Mouse (Mus musculus): ENCODE results near the gene Snip1. TPM values are rescaled to one million over a fixed set of nuclear protein-coding genes. Genes with fewer than 3 reads are reported as not detected.

The Snip1 gene
- 37.6 and 40.6 TPM in 2 replicates for polyA plus RNA-seq (2016; fragmentation: Nextera tagmentation; extraction: Ambion mirVana)

- H3K27me3 ChIP-seq = no peaks in the 10 kb centered on the region
- peak within 1 kb of the TSS; percentile 98 for H3K4me3 ChIP-seq
- H3K9ac ChIP-seq = peak within 1 kb of the TSS; percentile 97
- H3K9me3 ChIP-seq = no peaks in the 10 kb centered on the region
- peaks cover 32% of the 10 kb centered on the region for H3K36me3 ChIP-seq
- H3K4me1 ChIP-seq = peaks cover 12% of the 10 kb centered on the region
- ATAC-seq (ENCODE audit: insufficient number of reproducible peaks, insufficient read depth, low FRiP score, low TSS enrichment) = peak; percentile 80
- H3K4me2 ChIP-seq (replicated peaks) = peak within 1 kb of the TSS; percentile 90
- under 1% methylated on average over 78 of the region's 78 CpGs for whole genome bisulfite sequencing
- peak within 1 kb of the TSS; percentile 67 for H3K27ac ChIP-seq
Observed at GRCm38 (mm10) chr4:125066490-125067370, at the start of gene Snip1. TSS of gene Snip1 (plus strand) at chr4:125066672.

GRCm38 (mm10) chr4:125017431-125017830 lies 49.0 kb upstream of the Snip1 start:
- H3K27me3 ChIP-seq = 0 out of 2 replicates have a peak, but pooled peaks cover 7% of the 10 kb centered on the region
- ATAC-seq (ENCODE audit: insufficient number of reproducible peaks, insufficient read depth, low FRiP score, low TSS enrichment) = no peak
- no peaks in the 10 kb centered on the region for H3K4me1 ChIP-seq

GRCm38 (mm10) chr4:125020780-125021538 lies 45.5 kb upstream of the Snip1 start:
- 30% methylated on average over 11 of the region's 11 CpGs for WGBS
- no peaks in the 10 kb centered on the region for H3K36me3 ChIP-seq
- no peaks in the 10 kb centered on the region for H3K4me1 ChIP-seq
- ATAC-seq (ENCODE audit: insufficient number of reproducible peaks, insufficient read depth, low FRiP score, low TSS enrichment) = no peak
- H3K27ac ChIP-seq = no peak overlapping the region
- no peaks in the 10 kb centered on the region for H3K9me3 ChIP-seq
- H3K4me3 ChIP-seq = no peak overlapping the region
- H3K4me2 ChIP-seq (replicated peaks) = no peak overlapping the region
- no peak overlapping the region for H3K9ac ChIP-seq
- H3K27me3 ChIP-seq = 0 out of 2 replicates have a peak, but pooled peaks cover 7% of the 10 kb centered on the region

More at GRCm38 (mm10) chr4:125017431-125017830, 49.0 kb upstream of the Snip1 start:
- H3K36me3 ChIP-seq = no peaks in the 10 kb centered on the region
- no peak overlapping the region for H3K27ac ChIP-seq
- no peak overlapping the region for H3K4me2 ChIP-seq (replicated peaks)
- H3K4me3 ChIP-seq = no peak overlapping the region
- WGBS = 70% methylated on average over 11 of the region's 11 CpGs
- H3K9me3 ChIP-seq = no peaks in the 10 kb centered on the region
- H3K9ac ChIP-seq = no peak overlapping the region

GRCm38 (mm10) chr4:125029891-125030614 lies 36.4 kb upstream of the Snip1 start:
- H3K4me1 ChIP-seq = peaks cover 10% of the 10 kb centered on the region
- under 1% methylated on average over 50 of the region's 50 CpGs for WGBS
- H3K4me2 ChIP-seq (replicated peaks) = peak overlapping the region; percentile 81
- peaks cover 6% of the 10 kb centered on the region for H3K36me3 ChIP-seq
- H3K4me3 ChIP-seq = peak overlapping the region; percentile 98
- peak overlapping the region; percentile 90 for H3K9ac ChIP-seq
- peak; percentile 94 for ATAC-seq (ENCODE audit: insufficient number of reproducible peaks, insufficient read depth, low FRiP score, low TSS enrichment)
- H3K27me3 ChIP-seq = no peaks in the 10 kb centered on the region
- no peaks in the 10 kb centered on the region for H3K9me3 ChIP-seq
- H3K27ac ChIP-seq = 0 out of 2 replicates have a peak overlapping the region, but pooled peaks have one; percentile 46

GRCm38 (mm10) chr4:125034341-125034740 lies 32.1 kb upstream of the Snip1 start:
- no peaks in the 10 kb centered on the region for H3K9me3 ChIP-seq
- no peak for ATAC-seq (ENCODE audit: insufficient number of reproducible peaks, insufficient read depth, low FRiP score, low TSS enrichment)
- no peak overlapping the region for H3K9ac ChIP-seq
- WGBS = 81% methylated on average over 4 of the region's 4 CpGs
- H3K4me1 ChIP-seq = peaks cover 10% of the 10 kb centered on the region
- H3K4me3 ChIP-seq = no peak overlapping the region
- H3K36me3 ChIP-seq = peaks cover 34% of the 10 kb centered on the region
- H3K4me2 ChIP-seq (replicated peaks) = no peak overlapping the region
- H3K27ac ChIP-seq = no peak overlapping the region
- no peaks in the 10 kb centered on the region for H3K27me3 ChIP-seq

- peaks cover 88% of the 10 kb centered on the region for H3K36me3 ChIP-seq
- H3K9me3 ChIP-seq = no peaks in the 10 kb centered on the region
- no peak for ATAC-seq (ENCODE audit: insufficient number of reproducible peaks, insufficient read depth, low FRiP score, low TSS enrichment)
- no peak overlapping the region for H3K4me2 ChIP-seq (replicated peaks)
- H3K27ac ChIP-seq = no peak overlapping the region
- no peak overlapping the region for H3K9ac ChIP-seq
- 87% methylated on average over 7 of the region's 7 CpGs for WGBS
- no peaks in the 10 kb centered on the region for H3K27me3 ChIP-seq
- no peak overlapping the region for H3K4me3 ChIP-seq
- no peaks in the 10 kb centered on the region for H3K4me1 ChIP-seq
Observed at GRCm38 (mm10) chr4:125044454-125044853, 22.0 kb upstream of the Snip1 start.

- Histone ChIP-seq H3K27ac (no peak overlapping the region), H3K4me1 (peaks cover 19% of the 10 kb centered on the region), H3K36me3 (peaks cover 46% of the 10 kb centered on the region), H3K4me2 (replicated peaks) (no peak overlapping the region), H3K9ac (no peak overlapping the region), H3K4me3 (no peak overlapping the region), H3K27me3 (no peaks in the 10 kb centered on the region), H3K9me3 (no peaks in the 10 kb centered on the region)
- no peak for ATAC-seq (ENCODE audit: insufficient number of reproducible peaks, insufficient read depth, low FRiP score, low TSS enrichment)
- WGBS = 94% methylated on average over 9 of the region's 9 CpGs
Observed at GRCm38 (mm10) chr4:125055385-125055784, 11.1 kb upstream of the Snip1 start.

- WGBS = 25% methylated on average over 4 of the region's 4 CpGs
- no peak overlapping the region for H3K9ac ChIP-seq
- no peaks in the 10 kb centered on the region for H3K27me3 ChIP-seq
- H3K9me3 ChIP-seq = no peaks in the 10 kb centered on the region
- peaks cover 40% of the 10 kb centered on the region for H3K36me3 ChIP-seq
- no peak overlapping the region for H3K4me2 ChIP-seq (replicated peaks)
- peak overlapping the region; percentile 66; the same call in 1 of the 2 replicates for H3K27ac ChIP-seq
- ATAC-seq (ENCODE audit: insufficient number of reproducible peaks, insufficient read depth, low FRiP score, low TSS enrichment) = no peak
- no peak overlapping the region for H3K4me3 ChIP-seq
- peaks cover 19% of the 10 kb centered on the region for H3K4me1 ChIP-seq
Observed at GRCm38 (mm10) chr4:125056476-125056875, 10.0 kb upstream of the Snip1 start.

GRCm38 (mm10) chr4:125057273-125057672 lies 9.2 kb upstream of the Snip1 start:
- Histone ChIP-seq H3K4me3 (no peak overlapping the region), H3K27me3 (no peaks in the 10 kb centered on the region), H3K36me3 (peaks cover 34% of the 10 kb centered on the region), H3K27ac (peak overlapping the region; percentile 66), H3K9ac (no peak overlapping the region), H3K4me2 (replicated peaks) (no peak overlapping the region), H3K4me1 (peaks cover 19% of the 10 kb centered on the region), H3K9me3 (no peaks in the 10 kb centered on the region)
- WGBS = 24% methylated on average over 3 of the region's 3 CpGs
- ATAC-seq (ENCODE audit: insufficient number of reproducible peaks, insufficient read depth, low FRiP score, low TSS enrichment) = no peak

GRCm38 (mm10) chr4:125058033-125058432 lies 8.4 kb upstream of the Snip1 start:
- WGBS = 46% methylated on average over 5 of the region's 5 CpGs
- Histone ChIP-seq H3K27me3 (no peaks in the 10 kb centered on the region), H3K4me3 (no peak overlapping the region), H3K9me3 (no peaks in the 10 kb centered on the region), H3K9ac (no peak overlapping the region), H3K27ac (no peak overlapping the region), H3K4me2 (replicated peaks) (no peak overlapping the region), H3K4me1 (peaks cover 19% of the 10 kb centered on the region), H3K36me3 (peaks cover 26% of the 10 kb centered on the region)
- no peak for ATAC-seq (ENCODE audit: insufficient number of reproducible peaks, insufficient read depth, low FRiP score, low TSS enrichment)

GRCm38 (mm10) chr4:125059025-125059424 lies 7.4 kb upstream of the Snip1 start:
- no peaks in the 10 kb centered on the region for H3K27me3 ChIP-seq
- ATAC-seq (ENCODE audit: insufficient number of reproducible peaks, insufficient read depth, low FRiP score, low TSS enrichment) = peak; percentile 77; the same call in 1 of the 2 replicates
- no peak overlapping the region for H3K4me3 ChIP-seq
- no peak overlapping the region for H3K27ac ChIP-seq
- H3K9me3 ChIP-seq = no peaks in the 10 kb centered on the region
- H3K4me2 ChIP-seq (replicated peaks) = peak overlapping the region; percentile 27
- no peak overlapping the region for H3K9ac ChIP-seq
- peaks cover 19% of the 10 kb centered on the region for H3K4me1 ChIP-seq
- 3% methylated on average over 8 of the region's 8 CpGs for WGBS
- H3K36me3 ChIP-seq = peaks cover 16% of the 10 kb centered on the region

Measured in embryonic facial prominence, embryonic 12.5 days (tissue).